Mouse (Mus musculus) embryo, embryonic 11 days (tissue): ENCODE results near the gene Ctsz.

Experiments
- DNase-seq: peaks from one replicate; pipeline ENCODE4 v3.0.0-alpha.2; 2015

The Ctsz gene

GRCm38 (mm10) chr2:174438737-174439449 is at the start of gene Ctsz:
Ctsz (minus strand) TSS chr2:174439039.
- peak; percentile 84 for DNase-seq

- no peak for DNase-seq
Observed at GRCm38 (mm10) chr2:174487005-174487404, 48.2 kb upstream of the Ctsz start.

GRCm38 (mm10) chr2:174478746-174479145 is 39.9 kb upstream of the Ctsz start:
- DNase-seq = no peak

- DNase-seq = no peak
Observed at GRCm38 (mm10) chr2:174477543-174478319, 38.9 kb upstream of the Ctsz start.

- DNase-seq = no peak
Observed at GRCm38 (mm10) chr2:174473550-174473927, 34.7 kb upstream of the Ctsz start.

- peak; percentile 100 for DNase-seq
Observed at GRCm38 (mm10) chr2:174472818-174473549, 34.1 kb upstream of the Ctsz start, which contains the start of gene Prelid3b. Prelid3b (minus strand) TSS chr2:174473081.

GRCm38 (mm10) chr2:174472407-174472806 is 33.6 kb upstream of the Ctsz start:
- DNase-seq = no peak

GRCm38 (mm10) chr2:174470786-174471405 is 32.1 kb upstream of the Ctsz start:
- no peak for DNase-seq

GRCm38 (mm10) chr2:174470333-174470732 is 31.5 kb upstream of the Ctsz start:
- no peak for DNase-seq

- DNase-seq = peak; percentile 95
Observed at GRCm38 (mm10) chr2:174463789-174464523, 25.1 kb upstream of the Ctsz start, which contains the start of gene Atp5e. Atp5e (minus strand) TSS chr2:174464105.

GRCm38 (mm10) chr2:174463370-174463769 is 24.5 kb upstream of the Ctsz start:
- DNase-seq = no peak

GRCm38 (mm10) chr2:174459365-174459764 is 20.5 kb upstream of the Ctsz start:
- DNase-seq = no peak

GRCm38 (mm10) chr2:174453681-174454080 is 14.8 kb upstream of the Ctsz start:
- peak; percentile 30 for DNase-seq

GRCm38 (mm10) chr2:174450353-174450752 is 11.5 kb upstream of the Ctsz start, which contains the start of gene Tubb1:
Tubb1 (plus strand) TSS chr2:174450695.
- no peak for DNase-seq

GRCm38 (mm10) chr2:174448405-174448804 is 9.6 kb upstream of the Ctsz start:
- no peak for DNase-seq

- no peak for DNase-seq
Observed at GRCm38 (mm10) chr2:174446905-174447304, 8.1 kb upstream of the Ctsz start.

GRCm38 (mm10) chr2:174446492-174446891 is 7.7 kb upstream of the Ctsz start:
- no peak for DNase-seq

- no peak for DNase-seq
Observed at GRCm38 (mm10) chr2:174445018-174445417, 6.2 kb upstream of the Ctsz start.

- no peak for DNase-seq
Observed at GRCm38 (mm10) chr2:174444359-174444758, 5.5 kb upstream of the Ctsz start.

GRCm38 (mm10) chr2:174443046-174443445 is 4.2 kb upstream of the Ctsz start:
- DNase-seq = no peak

- no peak for DNase-seq
Observed at GRCm38 (mm10) chr2:174442460-174442859, 3.6 kb upstream of the Ctsz start.

GRCm38 (mm10) chr2:174441898-174442297 is 3.1 kb upstream of the Ctsz start:
- no peak for DNase-seq
